Mouse (Mus musculus): ENCODE results near the gene Gm43302. TPM values are rescaled to one million over a fixed set of nuclear protein-coding genes. Genes with fewer than 3 reads are reported as not detected.
"Not testable (repeated sequence)": the region's sequence is repeated elsewhere in the genome, so short reads cannot be mapped to it uniquely, and the experiment has no call there.

Gm43302 gene
- polyA plus RNA-seq, 1 experiment from 2014 or later = not detected

DNA sequence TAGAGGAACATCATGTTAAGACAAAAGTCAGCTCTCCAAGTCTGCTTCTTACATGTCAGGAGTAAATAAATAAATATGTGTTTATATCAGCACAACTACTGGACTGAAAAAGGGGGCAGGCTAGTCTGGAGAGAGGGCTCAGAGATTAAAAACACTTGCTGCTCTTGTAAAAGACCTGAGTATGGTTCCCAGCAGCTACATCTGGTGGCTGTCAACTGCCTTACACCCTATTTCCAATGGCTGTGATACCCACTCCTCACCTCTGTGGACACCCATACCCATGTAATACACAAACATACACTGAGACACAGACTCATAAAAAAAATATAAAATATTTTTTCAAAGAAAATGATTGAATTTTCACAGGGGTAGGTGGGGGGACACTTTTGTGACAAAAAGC, 41.0 kb downstream of the Gm43302 start:
- no peak for ATAC-seq (replicated peaks; ENCODE audit: low FRiP score, low read depth)
- H3K27me3 ChIP-seq (ENCODE audit: insufficient read depth, low read length) = no peaks in the 10 kb centered on the region
- TF ChIP-seq CTCF (IDR thresholded peaks at IDR 0.05; ENCODE audit: low read depth) = peak; percentile 22; the same call in 1 of the 2 replicates

DNA sequence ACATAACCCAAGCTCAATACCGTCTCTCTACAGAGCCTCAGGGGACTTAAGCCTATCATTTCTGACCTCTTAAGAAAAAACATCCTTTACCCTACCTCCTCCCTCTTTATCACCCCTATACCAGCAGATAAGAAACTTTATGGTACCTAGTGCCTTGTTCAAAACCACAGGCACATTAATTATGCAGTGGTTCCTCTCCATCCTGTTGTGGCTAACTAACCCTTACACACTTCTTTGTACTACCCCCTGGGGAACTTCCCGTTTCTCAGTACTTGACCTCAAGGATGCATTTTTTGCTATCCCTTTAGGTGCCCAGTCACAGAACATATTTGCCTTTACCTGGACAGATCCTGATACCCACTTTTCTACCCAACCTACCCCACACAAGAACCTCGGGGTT, 48.8 kb downstream of the Gm43302 start:
- H3K9ac ChIP-seq (ENCODE audit: low read depth, low read length); ATAC-seq (replicated peaks; ENCODE audit: low FRiP score, low read depth); DNase-seq (ENCODE audit: low spot score); H3K4me1 ChIP-seq (replicated peaks; ENCODE audit: insufficient read depth, low read length); H3K36me3 ChIP-seq (ENCODE audit: insufficient read depth, low read length); H3K27ac ChIP-seq; H3K9me3 ChIP-seq (replicated peaks; ENCODE audit: low read length); H3K27me3 ChIP-seq (ENCODE audit: insufficient read depth, low read length); H3K4me2 ChIP-seq (ENCODE audit: low read length); H3K4me3 ChIP-seq (replicated peaks; ENCODE audit: low read depth, low read length): not testable (repeated sequence)
- 77% methylated on average over 3 of the region's 3 CpGs for WGBS

More for the DNA sequence above, 41.0 kb downstream of the Gm43302 start:
- no peak overlapping the region for H3K9ac ChIP-seq (ENCODE audit: low read depth, low read length)
- H3K4me1 ChIP-seq (replicated peaks; ENCODE audit: insufficient read depth, low read length) = no peaks in the 10 kb centered on the region
- H3K36me3 ChIP-seq (ENCODE audit: insufficient read depth, low read length) = no peaks in the 10 kb centered on the region
- H3K4me3 ChIP-seq (replicated peaks; ENCODE audit: low read depth, low read length) = no peak overlapping the region
- H3K4me2 ChIP-seq (ENCODE audit: low read length) = no peak overlapping the region
- DNase-seq (ENCODE audit: low spot score) = peak; percentile 1
- H3K9me3 ChIP-seq (replicated peaks; ENCODE audit: low read length) = no peaks in the 10 kb centered on the region
- H3K27ac ChIP-seq = no peak overlapping the region

DNA sequence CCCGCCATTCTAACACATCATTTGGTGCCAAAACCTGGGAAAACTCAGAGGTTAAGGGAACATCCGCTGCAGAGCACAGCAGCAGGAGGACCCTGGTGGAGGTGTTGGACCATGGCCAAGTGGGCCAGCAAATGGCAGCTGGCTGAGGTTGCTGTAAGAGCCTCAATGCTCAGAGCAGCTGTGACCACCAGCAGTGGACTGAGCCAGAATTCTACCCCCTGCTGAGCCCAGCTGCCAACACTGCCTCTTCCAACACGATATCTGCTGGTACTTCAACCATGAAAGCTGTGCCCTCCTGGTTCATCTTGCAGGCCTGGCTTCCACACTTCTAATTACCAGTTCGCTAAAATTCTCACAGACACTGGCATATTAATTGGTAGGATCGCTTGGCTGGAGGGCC, 52.5 kb downstream of the Gm43302 start:
- not testable (repeated sequence) for H3K4me2 ChIP-seq (ENCODE audit: low read length); DNase-seq (ENCODE audit: low spot score); H3K9me3 ChIP-seq (replicated peaks; ENCODE audit: low read length); H3K4me3 ChIP-seq (replicated peaks; ENCODE audit: low read depth, low read length); H3K36me3 ChIP-seq (ENCODE audit: insufficient read depth, low read length); H3K27ac ChIP-seq; H3K27me3 ChIP-seq (ENCODE audit: insufficient read depth, low read length); ATAC-seq (replicated peaks; ENCODE audit: low FRiP score, low read depth); H3K9ac ChIP-seq (ENCODE audit: low read depth, low read length); H3K4me1 ChIP-seq (replicated peaks; ENCODE audit: insufficient read depth, low read length)
- WGBS = 76% methylated on average over 5 of the region's 5 CpGs

DNA sequence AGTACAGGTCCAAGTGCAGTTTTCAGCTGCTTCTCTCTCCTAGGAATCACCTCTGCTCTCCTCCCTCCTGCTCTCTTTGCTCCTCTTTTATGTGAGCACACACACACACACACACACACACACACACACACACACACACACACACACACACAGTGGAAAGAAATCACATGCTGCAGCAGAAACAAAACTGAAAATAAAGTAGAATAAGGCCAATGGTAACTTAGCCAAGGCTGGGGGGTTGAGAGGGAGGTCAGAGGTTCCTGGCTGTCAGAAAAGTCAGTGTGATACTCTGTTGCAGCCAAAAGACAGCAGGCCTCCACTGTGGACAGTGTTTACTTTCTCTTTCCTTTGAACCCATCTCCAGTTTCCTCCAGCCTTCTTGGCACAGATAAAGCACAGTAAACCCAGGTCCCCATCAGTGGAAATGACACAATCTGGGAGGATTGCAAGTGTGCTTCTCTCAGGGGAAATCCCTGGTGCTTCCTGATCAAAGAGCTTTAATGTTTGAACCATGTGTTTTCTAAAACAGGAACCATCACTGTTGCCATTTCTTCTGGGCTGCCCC, 53.9 kb downstream of the Gm43302 start, which contains the start of gene Gbp10:
Gene Gbp10 (minus strand): TSS at position 51 of the 565 bp plus-strand sequence.
- H3K4me2 ChIP-seq (ENCODE audit: low read length); H3K27me3 ChIP-seq (ENCODE audit: insufficient read depth, low read length); H3K9ac ChIP-seq (ENCODE audit: low read depth, low read length); H3K4me3 ChIP-seq (replicated peaks; ENCODE audit: low read depth, low read length); H3K36me3 ChIP-seq (ENCODE audit: insufficient read depth, low read length); H3K27ac ChIP-seq; ATAC-seq (replicated peaks; ENCODE audit: low FRiP score, low read depth); H3K9me3 ChIP-seq (replicated peaks; ENCODE audit: low read length); H3K4me1 ChIP-seq (replicated peaks; ENCODE audit: insufficient read depth, low read length): not testable (repeated sequence)
- peak; percentile 22 for DNase-seq (ENCODE audit: low spot score)

DNA sequence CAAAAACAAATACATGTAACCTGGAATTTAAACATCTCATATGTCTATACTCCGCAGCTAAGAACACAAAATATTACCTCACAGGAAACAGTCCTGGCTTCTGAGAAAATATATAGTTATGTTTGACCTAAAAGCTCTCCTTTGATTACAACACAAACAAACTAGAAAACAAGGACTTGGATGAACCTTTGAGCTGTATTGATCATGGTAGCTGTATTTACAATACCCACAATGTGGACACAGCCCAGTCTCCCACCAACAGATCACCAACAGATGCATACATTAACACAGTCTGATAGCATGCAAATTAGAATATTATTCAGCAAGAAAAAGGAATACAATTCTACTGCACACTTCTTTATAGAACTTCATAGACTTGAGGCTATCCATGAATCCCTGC, 55.1 kb downstream of the Gm43302 start:
- H3K9me3 ChIP-seq (replicated peaks; ENCODE audit: low read length); H3K27ac ChIP-seq; H3K4me1 ChIP-seq (replicated peaks; ENCODE audit: insufficient read depth, low read length); H3K4me2 ChIP-seq (ENCODE audit: low read length); ATAC-seq (replicated peaks; ENCODE audit: low FRiP score, low read depth); H3K4me3 ChIP-seq (replicated peaks; ENCODE audit: low read depth, low read length); H3K27me3 ChIP-seq (ENCODE audit: insufficient read depth, low read length); DNase-seq (ENCODE audit: low spot score); H3K9ac ChIP-seq (ENCODE audit: low read depth, low read length); H3K36me3 ChIP-seq (ENCODE audit: insufficient read depth, low read length): not testable (repeated sequence)
- 76% methylated on average over 1 of the region's 1 CpGs for WGBS

DNA sequence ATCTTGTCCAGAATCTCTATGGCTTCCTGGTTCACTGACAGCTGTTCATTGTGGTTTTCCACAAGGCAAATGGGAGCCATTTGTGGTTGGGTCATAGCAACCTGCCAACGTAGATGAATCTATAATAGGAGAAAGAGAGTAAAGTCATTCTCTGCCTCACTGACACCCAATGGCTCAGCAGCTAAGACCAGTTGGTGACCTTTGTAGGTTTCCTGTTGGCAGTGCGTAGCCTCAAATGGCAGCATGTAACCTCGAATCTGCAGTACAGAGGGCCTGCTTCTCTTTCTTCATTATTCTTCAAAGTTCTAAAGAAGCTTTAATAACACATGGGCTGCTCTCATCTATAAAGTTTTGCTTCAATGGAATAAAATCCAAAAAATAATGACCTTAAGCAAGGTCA, 57.5 kb downstream of the Gm43302 start:
- 83% methylated on average over 3 of the region's 3 CpGs for WGBS
- H3K27me3 ChIP-seq (ENCODE audit: insufficient read depth, low read length); ATAC-seq (replicated peaks; ENCODE audit: low FRiP score, low read depth); H3K36me3 ChIP-seq (ENCODE audit: insufficient read depth, low read length); H3K4me3 ChIP-seq (replicated peaks; ENCODE audit: low read depth, low read length); H3K27ac ChIP-seq; H3K4me1 ChIP-seq (replicated peaks; ENCODE audit: insufficient read depth, low read length); H3K9me3 ChIP-seq (replicated peaks; ENCODE audit: low read length); H3K9ac ChIP-seq (ENCODE audit: low read depth, low read length); H3K4me2 ChIP-seq (ENCODE audit: low read length); DNase-seq (ENCODE audit: low spot score): not testable (repeated sequence)

DNA sequence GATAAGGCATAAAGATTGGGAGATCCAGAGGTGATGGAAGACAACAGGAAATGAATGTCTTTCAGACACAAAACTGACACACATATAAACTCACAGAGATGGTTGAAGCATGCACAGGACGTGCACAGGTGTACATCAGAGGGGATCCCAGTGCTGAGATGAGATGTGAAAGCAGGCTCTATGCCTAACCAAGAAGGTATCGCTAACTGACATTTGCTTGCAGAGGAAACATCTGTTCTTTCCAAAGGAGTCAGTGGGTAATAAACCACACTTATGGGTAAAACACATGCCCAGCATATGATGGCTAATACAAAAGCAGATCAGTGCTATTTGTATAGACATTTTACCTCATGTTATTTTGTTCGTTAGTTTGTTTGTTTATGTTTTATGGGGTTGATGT, 84.5 kb downstream of the Gm43302 start:
- no CpG with 5 or more reads among the region's 3 CpGs for WGBS
- H3K9ac ChIP-seq (ENCODE audit: low read depth, low read length); H3K4me3 ChIP-seq (replicated peaks; ENCODE audit: low read depth, low read length); H3K27ac ChIP-seq; H3K4me1 ChIP-seq (replicated peaks; ENCODE audit: insufficient read depth, low read length); H3K27me3 ChIP-seq (ENCODE audit: insufficient read depth, low read length); DNase-seq (ENCODE audit: low spot score); H3K9me3 ChIP-seq (replicated peaks; ENCODE audit: low read length); H3K4me2 ChIP-seq (ENCODE audit: low read length); ATAC-seq (replicated peaks; ENCODE audit: low FRiP score, low read depth); H3K36me3 ChIP-seq (ENCODE audit: insufficient read depth, low read length): not testable (repeated sequence)

DNA sequence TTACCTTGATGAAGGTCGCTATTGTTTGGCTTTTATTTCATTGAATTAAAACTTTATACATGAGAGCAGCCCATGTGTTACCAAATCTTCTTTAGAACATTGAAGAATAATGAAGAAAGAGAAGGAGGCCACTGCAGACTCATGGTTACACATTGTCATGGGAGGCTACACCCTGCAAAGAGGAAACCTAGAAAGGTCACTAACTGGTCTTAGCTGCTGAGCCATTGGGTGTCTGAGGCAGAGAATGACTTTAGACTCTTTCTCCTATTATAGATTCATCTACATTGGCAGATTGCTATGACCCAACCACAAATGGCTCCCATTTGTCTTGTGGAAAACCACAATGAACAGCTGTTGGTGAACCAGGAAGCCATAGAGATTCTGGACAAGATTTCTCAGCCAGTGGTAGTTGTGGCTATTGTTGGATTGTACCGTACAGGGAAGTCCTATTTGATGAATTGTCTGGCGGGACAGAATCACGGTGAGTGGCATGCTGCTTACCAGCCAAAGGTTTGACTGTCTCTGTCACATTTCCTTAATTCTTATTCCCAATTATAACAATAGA, 92.6 kb downstream of the Gm43302 start:
- H3K27ac ChIP-seq; H3K9ac ChIP-seq (ENCODE audit: low read depth, low read length); H3K36me3 ChIP-seq (ENCODE audit: insufficient read depth, low read length); H3K9me3 ChIP-seq (replicated peaks; ENCODE audit: low read length); H3K4me1 ChIP-seq (replicated peaks; ENCODE audit: insufficient read depth, low read length); DNase-seq (ENCODE audit: low spot score); H3K4me3 ChIP-seq (replicated peaks; ENCODE audit: low read depth, low read length); ATAC-seq (replicated peaks; ENCODE audit: low FRiP score, low read depth); H3K4me2 ChIP-seq (ENCODE audit: low read length); H3K27me3 ChIP-seq (ENCODE audit: insufficient read depth, low read length): not testable (repeated sequence)
- 86% methylated on average over 4 of the region's 4 CpGs for WGBS

DNA sequence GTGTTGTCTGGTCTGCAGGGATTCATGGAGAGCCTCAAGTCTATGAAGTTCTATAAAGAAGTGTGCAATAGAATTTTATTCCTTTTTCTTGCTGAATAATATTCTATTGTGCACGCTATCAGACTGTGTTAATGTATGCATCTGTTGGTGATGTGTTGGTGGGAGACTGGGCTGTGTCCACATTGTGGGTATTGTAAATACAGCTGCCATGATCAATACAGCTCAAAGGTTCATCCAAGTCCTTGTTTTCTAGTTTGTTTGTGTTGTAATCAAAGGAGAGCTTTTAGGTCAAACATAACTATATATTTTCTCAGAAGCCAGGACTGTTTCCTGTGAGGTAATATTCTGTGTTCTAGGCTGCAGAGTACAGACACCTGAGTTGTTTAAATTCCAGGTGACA, 94.3 kb downstream of the Gm43302 start:
- 100% methylated on average over 1 of the region's 1 CpGs for WGBS
- not testable (repeated sequence) for H3K36me3 ChIP-seq (ENCODE audit: insufficient read depth, low read length); H3K27me3 ChIP-seq (ENCODE audit: insufficient read depth, low read length)

More for the DNA sequence above, 94.3 kb downstream of the Gm43302 start:
- H3K9me3 ChIP-seq (replicated peaks; ENCODE audit: low read length); H3K4me1 ChIP-seq (replicated peaks; ENCODE audit: insufficient read depth, low read length); ATAC-seq (replicated peaks; ENCODE audit: low FRiP score, low read depth); H3K27ac ChIP-seq; H3K4me2 ChIP-seq (ENCODE audit: low read length); H3K9ac ChIP-seq (ENCODE audit: low read depth, low read length); H3K4me3 ChIP-seq (replicated peaks; ENCODE audit: low read depth, low read length); DNase-seq (ENCODE audit: low spot score): not testable (repeated sequence)

All from kidney, postnatal 0 days (tissue).